Mouse (Mus musculus) stomach, embryonic 15.5 days (tissue): ENCODE measurements around the gene Fcrls. TPM values are rescaled to one million over a fixed set of nuclear protein-coding genes. Genes with fewer than 3 reads are reported as not detected.

Experiments
- ATAC-seq: fragments of 200-750 bp; cut with Nextera tagmentation; 2 replicates; pipeline ENCODE4 v1.8.0; 2017; ENCODE audit warnings: low read depth, moderate number of reproducible peaks, moderate TSS enrichment; ENCODE audit not compliant: insufficient read depth, low FRiP score
- H3K27ac ChIP-seq: fragments of 300-500 bp; sonication (generic); 2 replicates; pipeline ENCODE4 v1.5.1; 2015; ENCODE audit warnings: mild to moderate bottlenecking, inconsistent platforms
- H3K27me3 ChIP-seq: fragments of 300-500 bp; sonication (generic); replicated peaks from 2 replicates; pipeline ENCODE4 v1.6.1; 2015; ENCODE audit warnings: inconsistent platforms
- H3K36me3 ChIP-seq: fragments of 300-500 bp; sonication (generic); 2 replicates; pipeline ENCODE4 v1.6.1; 2015; ENCODE audit warnings: inconsistent platforms
- H3K4me1 ChIP-seq: fragments of 300-500 bp; sonication (generic); 2 replicates; pipeline ENCODE4 v1.6.1; 2015; ENCODE audit warnings: inconsistent platforms
- H3K4me2 ChIP-seq: fragments of 300-500 bp; sonication (generic); 2 replicates; pipeline ENCODE4 v1.6.1; 2015; ENCODE audit warnings: mild to moderate bottlenecking, inconsistent platforms
- H3K4me3 ChIP-seq: fragments of 300-500 bp; sonication (generic); replicated peaks from 2 replicates; pipeline ENCODE4 v1.5.1; 2015; ENCODE audit warnings: inconsistent platforms
- H3K9ac ChIP-seq: fragments of 300-500 bp; sonication (generic); 2 replicates; pipeline ENCODE4 v1.6.1; 2015; ENCODE audit warnings: inconsistent platforms
- H3K9me3 ChIP-seq: fragments of 300-500 bp; sonication (generic); 2 replicates; pipeline ENCODE4 v1.6.1; 2016; ENCODE audit warnings: inconsistent platforms
- WGBS: fragments of 180-500 bp; shearing (Covaris S2); methylation state at CpG from one replicate; pipeline ENCODE4 v1.1.7; 2015; 5-methylcytosine and 5-hydroxymethylcytosine counted together
- polyA plus RNA-seq: library from polyadenylated mRNA; unstranded; fragments of >200 nt; fragmentation: Nextera tagmentation; extraction: Ambion mirVana; gene quantifications from 2 replicates; pipeline ENCODE4 v1.2.1, GENCODE M21; 2015

Fcrls gene
- polyA plus RNA-seq: 10.0 TPM in 2 replicates

DNA sequence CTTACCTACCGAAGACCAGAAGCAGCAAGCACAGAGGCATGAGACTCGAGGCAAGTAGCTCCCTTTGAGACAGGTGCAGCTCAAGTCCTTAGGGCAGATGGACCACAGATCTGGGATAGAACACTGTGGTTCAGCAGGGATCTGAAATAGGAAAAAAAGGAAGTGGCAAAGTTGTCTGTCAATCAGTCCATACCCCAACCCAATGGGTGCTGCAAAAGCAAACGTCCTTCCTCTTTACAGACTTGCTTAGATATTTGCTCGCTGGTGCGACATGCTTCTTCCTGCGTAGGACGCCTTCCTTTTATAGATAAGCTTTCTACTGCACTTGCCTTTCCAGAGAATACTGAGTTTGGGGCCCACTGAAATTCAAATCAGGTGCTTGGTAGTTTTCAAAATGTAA lies at the start of gene Fcrls:
Gene Fcrls, minus strand, starts transcription at position 303 of the 400 bp plus-strand sequence.
- WGBS: 76% methylated on average over 7 of the region's 7 CpGs
- H3K27me3 ChIP-seq: no peaks in the 10 kb centered on the region
- H3K9me3 ChIP-seq: no peaks in the 10 kb centered on the region
- no peak within 1 kb of the TSS for H3K9ac ChIP-seq
- no peak within 1 kb of the TSS for H3K4me2 ChIP-seq
- no peaks in the 10 kb centered on the region for H3K36me3 ChIP-seq
- ATAC-seq: no peak
- H3K27ac ChIP-seq: no peak within 1 kb of the TSS
- H3K4me3 ChIP-seq: no peak within 1 kb of the TSS
- H3K4me1 ChIP-seq: no peaks in the 10 kb centered on the region

DNA sequence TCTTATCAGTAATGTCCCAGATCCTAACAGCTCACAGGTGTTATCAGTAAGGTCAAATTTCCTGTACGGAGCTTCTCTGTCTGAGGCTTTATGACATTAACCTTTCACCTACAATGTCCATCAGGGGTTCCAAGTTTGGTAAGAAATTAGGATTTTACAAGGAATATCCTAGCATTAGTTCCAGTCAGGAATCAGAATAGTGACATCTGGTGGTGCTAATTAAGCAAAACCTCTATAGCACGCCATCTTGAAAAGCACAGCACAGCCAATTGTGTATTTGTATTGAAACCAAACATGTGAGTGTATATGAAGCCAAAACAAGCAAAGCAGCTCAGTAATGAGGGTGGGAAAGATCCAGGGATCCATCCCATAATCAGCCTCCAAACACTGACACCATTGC lies 46.4 kb upstream of the Fcrls start:
- 65% methylated on average over 2 of the region's 2 CpGs for WGBS
- Histone ChIP-seq H3K4me2 (no peak overlapping the region), H3K27ac (no peak overlapping the region), H3K4me1 (no peaks in the 10 kb centered on the region), H3K9ac (no peak overlapping the region), H3K9me3 (no peaks in the 10 kb centered on the region), H3K4me3 (no peak overlapping the region), H3K27me3 (no peaks in the 10 kb centered on the region), H3K36me3 (no peaks in the 10 kb centered on the region)
- ATAC-seq: no peak

- H3K4me2 ChIP-seq: no peak overlapping the region
- no peaks in the 10 kb centered on the region for H3K9me3 ChIP-seq
- no peaks in the 10 kb centered on the region for H3K4me1 ChIP-seq
- no peaks in the 10 kb centered on the region for H3K27me3 ChIP-seq
- H3K27ac ChIP-seq: no peak overlapping the region
- WGBS: 69% methylated on average over 5 of the region's 5 CpGs
- no peak for ATAC-seq
- no peaks in the 10 kb centered on the region for H3K36me3 ChIP-seq
- H3K4me3 ChIP-seq: no peak overlapping the region
- H3K9ac ChIP-seq: no peak overlapping the region
Observed at GRCm38 (mm10) chr3:87299901-87300300, 36.4 kb upstream of the Fcrls start.

DNA sequence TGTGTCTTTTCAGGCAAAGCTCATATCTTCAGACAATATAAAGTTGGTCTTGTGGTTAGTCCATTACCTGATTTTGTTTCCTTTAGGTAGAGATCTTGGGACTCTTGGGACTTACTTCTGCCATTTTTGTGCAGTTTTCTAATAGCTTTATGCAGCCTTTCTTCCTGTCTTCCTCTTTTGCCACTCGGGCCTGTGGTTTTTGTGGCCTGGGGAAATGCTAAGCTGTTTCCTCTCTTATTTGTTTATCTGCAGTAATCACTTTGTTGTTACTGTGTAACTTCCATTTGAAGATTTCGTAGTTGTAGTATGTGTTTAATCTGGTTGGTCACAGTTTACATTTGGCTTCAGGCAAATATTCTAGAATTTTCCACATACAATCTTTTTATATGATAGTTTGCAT lies 10.8 kb upstream of the Fcrls start:
- Histone ChIP-seq H3K4me1 (no peaks in the 10 kb centered on the region), H3K27ac (no peak overlapping the region), H3K36me3 (no peaks in the 10 kb centered on the region), H3K27me3 (no peaks in the 10 kb centered on the region), H3K9me3 (no peaks in the 10 kb centered on the region), H3K4me2 (no peak overlapping the region), H3K4me3 (no peak overlapping the region), H3K9ac (no peak overlapping the region)
- ATAC-seq: no peak
- WGBS: 51% methylated on average over 2 of the region's 2 CpGs

DNA sequence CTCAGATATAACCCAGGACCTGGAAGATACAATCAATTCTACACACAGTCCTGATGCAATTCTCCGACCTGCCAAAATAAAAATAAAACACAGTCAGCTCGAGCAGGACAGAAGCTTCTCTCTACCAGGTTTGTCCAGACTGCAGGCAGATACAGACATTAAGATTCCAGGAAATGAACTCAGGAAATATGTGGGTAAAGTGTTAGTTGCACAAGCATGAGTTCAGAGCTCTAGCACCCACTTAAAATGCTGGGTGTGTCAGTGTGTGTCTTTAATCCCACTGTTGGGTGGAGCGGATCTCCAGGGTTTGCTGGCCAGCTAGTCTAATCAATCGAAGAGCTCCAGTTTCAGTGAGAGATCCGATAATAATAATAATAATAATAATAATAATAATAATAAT lies 3.0 kb upstream of the Fcrls start:
- ATAC-seq: no peak
- H3K4me1 ChIP-seq: no peaks in the 10 kb centered on the region
- H3K36me3 ChIP-seq: no peaks in the 10 kb centered on the region
- no peaks in the 10 kb centered on the region for H3K27me3 ChIP-seq
- H3K9me3 ChIP-seq: no peaks in the 10 kb centered on the region
- no peak overlapping the region for H3K4me2 ChIP-seq
- H3K9ac ChIP-seq: no peak overlapping the region
- WGBS: 68% methylated on average over 5 of the region's 5 CpGs
- no peak overlapping the region for H3K4me3 ChIP-seq
- no peak overlapping the region for H3K27ac ChIP-seq

DNA sequence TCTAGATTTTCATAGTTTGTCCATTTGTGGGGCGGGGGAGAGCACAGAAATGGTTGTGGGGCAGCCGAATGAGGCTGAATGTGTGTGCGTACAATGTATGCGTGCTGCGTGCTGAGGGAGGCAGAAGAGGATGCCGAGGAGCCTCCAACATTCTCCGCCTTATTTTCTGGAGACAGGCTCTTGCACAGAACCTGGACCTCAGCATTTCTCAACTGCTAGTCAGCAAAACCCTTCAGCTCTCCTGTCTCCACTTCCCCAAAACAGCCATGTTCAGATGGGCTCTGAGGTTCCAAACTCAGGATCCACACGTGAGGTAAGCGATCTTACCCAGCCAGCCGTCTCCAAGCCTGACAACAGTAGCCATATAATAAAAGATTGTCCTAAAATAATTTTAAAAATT lies 8.3 kb downstream of the Fcrls start:
- WGBS: 83% methylated on average over 10 of the region's 10 CpGs
- no peaks in the 10 kb centered on the region for H3K36me3 ChIP-seq

GRCm38 (mm10) chr3:87249571-87249970 lies 14.0 kb downstream of the Fcrls start:
- no peak for ATAC-seq
- H3K9me3 ChIP-seq: no peaks in the 10 kb centered on the region
- no peak overlapping the region for H3K4me3 ChIP-seq
- no peaks in the 10 kb centered on the region for H3K27me3 ChIP-seq
- no peaks in the 10 kb centered on the region for H3K4me1 ChIP-seq
- no peak overlapping the region for H3K9ac ChIP-seq
- no peaks in the 10 kb centered on the region for H3K36me3 ChIP-seq
- no peak overlapping the region for H3K4me2 ChIP-seq
- H3K27ac ChIP-seq: no peak overlapping the region
- WGBS: 80% methylated on average over 6 of the region's 6 CpGs

More for the DNA sequence above, 8.3 kb downstream of the Fcrls start:
- Histone ChIP-seq H3K27me3 (no peaks in the 10 kb centered on the region), H3K27ac (no peak overlapping the region), H3K4me2 (no peak overlapping the region), H3K9me3 (no peaks in the 10 kb centered on the region), H3K4me3 (no peak overlapping the region), H3K4me1 (no peaks in the 10 kb centered on the region), H3K9ac (no peak overlapping the region)
- ATAC-seq: no peak

GRCm38 (mm10) chr3:87247292-87247691 lies 16.2 kb downstream of the Fcrls start:
- H3K9me3 ChIP-seq: no peaks in the 10 kb centered on the region
- H3K4me1 ChIP-seq: no peaks in the 10 kb centered on the region
- no peak overlapping the region for H3K4me2 ChIP-seq
- WGBS: 57% methylated on average over 3 of the region's 3 CpGs
- no peak overlapping the region for H3K4me3 ChIP-seq
- ATAC-seq: no peak
- H3K27me3 ChIP-seq: no peaks in the 10 kb centered on the region
- H3K36me3 ChIP-seq: no peaks in the 10 kb centered on the region
- no peak overlapping the region for H3K27ac ChIP-seq
- no peak overlapping the region for H3K9ac ChIP-seq

- ATAC-seq: no peak
- H3K4me3 ChIP-seq: no peak overlapping the region
- no peak overlapping the region for H3K9ac ChIP-seq
- no peaks in the 10 kb centered on the region for H3K4me1 ChIP-seq
- 2% methylated on average over 2 of the region's 2 CpGs for WGBS
- no peaks in the 10 kb centered on the region for H3K27me3 ChIP-seq
- H3K36me3 ChIP-seq: no peaks in the 10 kb centered on the region
- H3K4me2 ChIP-seq: no peak overlapping the region
- H3K27ac ChIP-seq: no peak overlapping the region
- no peaks in the 10 kb centered on the region for H3K9me3 ChIP-seq
Observed at GRCm38 (mm10) chr3:87243654-87244053, 19.9 kb downstream of the Fcrls start.

GRCm38 (mm10) chr3:87240909-87241308 lies 22.6 kb downstream of the Fcrls start:
- H3K27ac ChIP-seq: no peak overlapping the region
- H3K4me1 ChIP-seq: no peaks in the 10 kb centered on the region
- ATAC-seq: no peak
- no peaks in the 10 kb centered on the region for H3K9me3 ChIP-seq
- WGBS: 69% methylated on average over 4 of the region's 4 CpGs
- no peaks in the 10 kb centered on the region for H3K36me3 ChIP-seq
- H3K4me3 ChIP-seq: no peak overlapping the region
- no peak overlapping the region for H3K9ac ChIP-seq
- no peak overlapping the region for H3K4me2 ChIP-seq
- no peaks in the 10 kb centered on the region for H3K27me3 ChIP-seq

- Histone ChIP-seq H3K4me2 (no peak overlapping the region), H3K4me1 (no peaks in the 10 kb centered on the region), H3K4me3 (no peak overlapping the region), H3K27me3 (no peaks in the 10 kb centered on the region), H3K9me3 (no peaks in the 10 kb centered on the region), H3K36me3 (no peaks in the 10 kb centered on the region), H3K9ac (no peak overlapping the region), H3K27ac (no peak overlapping the region)
- 61% methylated on average over 4 of the region's 4 CpGs for WGBS
- ATAC-seq: no peak
Observed at GRCm38 (mm10) chr3:87223636-87224035, 39.9 kb downstream of the Fcrls start.

- H3K4me1 ChIP-seq: no peaks in the 10 kb centered on the region
- no peaks in the 10 kb centered on the region for H3K27me3 ChIP-seq
- H3K9ac ChIP-seq: no peak overlapping the region
- ATAC-seq: no peak
- no peak overlapping the region for H3K4me2 ChIP-seq
- no peaks in the 10 kb centered on the region for H3K9me3 ChIP-seq
- no peak overlapping the region for H3K27ac ChIP-seq
- no peaks in the 10 kb centered on the region for H3K36me3 ChIP-seq
- H3K4me3 ChIP-seq: no peak overlapping the region
- 74% methylated on average over 5 of the region's 5 CpGs for WGBS
Observed at GRCm38 (mm10) chr3:87222346-87222745, 41.2 kb downstream of the Fcrls start.

GRCm38 (mm10) chr3:87215176-87215575 lies 48.4 kb downstream of the Fcrls start:
- H3K36me3 ChIP-seq: no peaks in the 10 kb centered on the region
- H3K4me1 ChIP-seq: no peaks in the 10 kb centered on the region
- WGBS: 75% methylated on average over 11 of the region's 11 CpGs
- H3K27me3 ChIP-seq: no peaks in the 10 kb centered on the region
- no peak overlapping the region for H3K4me2 ChIP-seq
- H3K9ac ChIP-seq: no peak overlapping the region
- no peak for ATAC-seq
- no peak overlapping the region for H3K4me3 ChIP-seq
- no peaks in the 10 kb centered on the region for H3K9me3 ChIP-seq
- no peak overlapping the region for H3K27ac ChIP-seq
